Mouse (Mus musculus): ENCODE results near the gene Tm9sf2.

Gene Tm9sf2

DNA sequence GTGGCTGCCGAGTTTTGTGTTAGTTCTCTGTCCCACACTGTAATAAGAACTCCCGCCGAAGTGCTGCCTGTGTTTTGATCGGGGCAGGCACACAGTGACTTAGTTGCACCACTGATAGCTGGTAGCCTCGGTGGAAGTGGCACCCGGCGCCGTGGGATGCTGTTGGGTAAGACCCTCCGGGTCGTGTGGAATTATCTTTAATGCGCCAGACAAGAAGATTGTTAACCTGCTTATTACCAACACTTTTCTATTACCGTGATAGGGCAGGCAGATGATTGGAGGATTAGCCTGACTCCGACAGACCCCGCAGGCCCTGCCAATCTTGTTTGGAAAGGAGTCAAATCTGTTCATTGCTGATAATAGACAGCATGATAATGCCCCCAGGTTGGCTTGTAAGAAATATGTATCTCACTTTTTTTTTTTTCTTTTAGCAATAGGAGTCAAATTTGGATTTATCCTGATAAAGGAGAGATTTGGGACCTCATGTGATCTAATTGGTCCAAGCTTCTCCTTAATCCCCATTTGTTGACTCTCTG is 69.5 kb downstream of the Tm9sf2 start:
- no peak for DNase-seq (ENCODE audit: low spot score)

DNA sequence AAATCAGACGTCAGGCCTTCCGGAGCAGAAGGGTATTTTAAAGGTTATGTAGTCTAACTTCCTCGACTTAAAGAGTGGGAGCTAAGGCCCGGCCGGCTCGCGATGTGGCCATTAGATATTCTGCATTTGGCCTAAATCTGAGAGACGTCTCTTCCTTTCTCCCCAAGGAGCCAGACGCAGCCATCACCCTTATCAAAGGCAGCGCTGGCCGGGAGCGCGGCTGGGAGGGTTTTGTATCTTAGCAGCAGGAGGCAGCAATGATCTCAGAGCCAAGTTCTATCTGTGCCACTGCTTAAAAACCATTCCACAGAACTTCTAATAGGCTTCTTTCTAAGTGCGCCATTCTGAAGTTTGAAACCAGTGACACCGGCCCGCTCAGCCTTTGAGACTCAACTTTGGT is 72.4 kb downstream of the Tm9sf2 start:
- DNase-seq (ENCODE audit: low spot score), result peak; percentile 41

- DNase-seq (ENCODE audit: low spot score), result peak; percentile 98
Observed at GRCm38 (mm10) chr14:122181078-122181814, 74.4 kb downstream of the Tm9sf2 start, which contains the start of gene Clybl. Gene Clybl (plus strand): TSS chr14:122181704.

- DNase-seq (ENCODE audit: low spot score), result no peak
Observed at GRCm38 (mm10) chr14:122181815-122182157, 74.9 kb downstream of the Tm9sf2 start.

- no peak for DNase-seq (ENCODE audit: low spot score)
Observed at GRCm38 (mm10) chr14:122182220-122182619, 75.4 kb downstream of the Tm9sf2 start.

- no peak for DNase-seq (ENCODE audit: low spot score)
Observed at GRCm38 (mm10) chr14:122183974-122184373, 77.1 kb downstream of the Tm9sf2 start.

- no peak for DNase-seq (ENCODE audit: low spot score)
Observed at GRCm38 (mm10) chr14:122188250-122188649, 81.4 kb downstream of the Tm9sf2 start.

DNA sequence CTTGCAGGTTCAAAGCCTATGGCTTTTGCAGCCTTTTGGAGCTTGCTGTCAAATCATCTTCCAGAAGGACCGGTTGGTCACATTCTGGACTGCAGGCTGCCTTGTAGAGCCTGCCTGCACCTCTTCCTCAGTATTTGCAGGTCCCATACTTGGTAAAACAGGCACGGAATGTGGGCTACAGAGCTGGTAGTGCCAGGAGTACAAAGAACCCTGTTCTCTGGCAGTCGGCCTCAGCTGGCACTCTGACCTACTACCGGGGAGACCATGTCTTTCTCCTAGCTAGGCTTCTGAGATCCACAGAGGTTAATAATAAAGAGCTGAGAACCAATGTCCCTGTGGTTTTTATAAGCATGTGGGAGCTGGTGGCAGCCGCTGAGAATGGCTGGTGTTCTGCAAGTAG is 83.1 kb downstream of the Tm9sf2 start:
- no peak for DNase-seq (ENCODE audit: low spot score)

DNA sequence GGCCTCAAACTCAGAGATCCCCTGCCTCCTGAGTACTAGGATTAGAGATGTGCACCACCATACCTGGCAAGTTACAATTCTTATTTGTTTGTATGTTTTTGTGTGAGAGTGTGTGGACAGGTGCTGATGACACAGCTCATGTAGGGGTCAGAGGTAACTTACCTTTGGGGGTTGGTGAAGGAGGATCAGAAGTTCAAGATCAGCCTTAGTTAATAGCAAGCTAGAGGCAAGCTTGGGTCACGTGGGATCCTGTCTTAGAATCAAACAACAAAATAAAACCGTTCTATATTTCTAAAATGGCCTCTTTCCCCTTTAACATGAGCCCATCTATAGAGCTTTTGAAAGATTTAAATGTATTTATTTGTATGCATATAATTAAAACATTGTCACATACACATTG is 83.7 kb downstream of the Tm9sf2 start:
- DNase-seq (ENCODE audit: low spot score), result no peak

DNA sequence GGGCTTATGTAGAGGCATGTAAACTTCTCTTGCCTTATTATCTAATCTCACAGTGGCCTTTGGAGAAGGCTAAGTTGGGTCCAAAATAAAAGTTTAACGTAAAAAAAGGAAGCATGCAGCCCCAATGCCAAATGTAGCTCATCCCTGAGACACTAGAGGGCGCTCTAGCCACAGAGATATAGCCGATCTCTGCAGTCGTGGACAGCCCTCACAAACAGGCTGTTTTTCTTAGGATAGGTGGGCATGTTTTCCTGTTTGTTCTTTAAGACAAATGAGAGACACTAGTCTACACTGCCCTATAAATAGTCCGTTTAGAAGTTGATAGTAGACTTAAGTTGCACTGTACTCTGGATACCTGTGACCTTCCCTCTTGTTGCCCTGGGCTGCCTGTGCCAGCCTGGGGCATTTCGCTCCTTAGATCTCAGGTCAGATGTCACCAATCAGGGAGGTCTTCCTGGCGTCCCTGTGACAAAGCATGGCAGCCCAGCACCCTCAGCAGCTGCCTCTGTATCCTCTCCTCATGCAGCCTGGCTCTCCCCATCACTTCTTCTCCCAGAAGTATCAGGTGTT is 84.2 kb downstream of the Tm9sf2 start:
- peak; percentile 49 for DNase-seq (ENCODE audit: low spot score)

GRCm38 (mm10) chr14:122194630-122195029 is 87.8 kb downstream of the Tm9sf2 start:
- DNase-seq (ENCODE audit: low spot score), result no peak

DNA sequence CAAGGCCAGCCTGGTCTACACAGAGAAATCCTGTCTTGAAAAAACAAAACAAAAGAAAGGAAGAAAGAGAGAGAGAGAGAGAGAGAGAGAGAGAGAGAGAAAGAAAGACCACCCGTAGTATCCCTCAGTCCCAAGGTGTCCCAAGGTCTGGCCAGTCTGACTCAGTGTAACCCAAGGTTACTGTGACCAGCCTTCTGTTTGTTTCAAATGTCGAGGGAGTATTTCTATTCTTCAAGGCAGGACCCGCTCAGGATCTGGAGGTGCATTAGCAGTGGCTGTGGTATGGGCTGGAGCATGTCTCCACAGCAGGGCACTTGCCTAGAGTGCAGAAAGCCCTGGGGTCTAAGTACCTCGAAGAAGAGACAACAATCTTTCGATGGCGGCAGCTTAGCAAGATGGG is 90.0 kb downstream of the Tm9sf2 start:
- DNase-seq (ENCODE audit: low spot score), result no peak

GRCm38 (mm10) chr14:122200247-122200885 is 93.5 kb downstream of the Tm9sf2 start:
- no peak for DNase-seq (ENCODE audit: low spot score)

- no peak for DNase-seq (ENCODE audit: low spot score)
Observed at GRCm38 (mm10) chr14:122209177-122209576, 102.3 kb downstream of the Tm9sf2 start.

All from ovary, postnatal 36 days (tissue).